Mouse (Mus musculus) adrenal gland, adult 2 months (tissue): ENCODE data around the gene Cpt1c. TPM values are rescaled to one million over a fixed set of nuclear protein-coding genes. Genes with fewer than 3 reads are reported as not detected.

Experiments
- DNase-seq: peaks from one replicate; pipeline ENCODE4 v3.0.0; 2021
- polyA plus RNA-seq: library from polyadenylated mRNA; depleted of rRNA; stranded (reverse); fragments of >200 nt; gene quantifications from 2 replicates; pipeline ENCODE4 v1.2.3, GENCODE M21; 2012
- total RNA-seq, 2 experiments: library from RNA; stranded (reverse); gene quantifications; 2 replicates each; pipeline ENCODE4 v1.2.3; 2021

Cpt1c gene
- total and polyA plus RNA-seq, 3 experiments = 7.3 to 29.6 (median 13.5) TPM

DNA sequence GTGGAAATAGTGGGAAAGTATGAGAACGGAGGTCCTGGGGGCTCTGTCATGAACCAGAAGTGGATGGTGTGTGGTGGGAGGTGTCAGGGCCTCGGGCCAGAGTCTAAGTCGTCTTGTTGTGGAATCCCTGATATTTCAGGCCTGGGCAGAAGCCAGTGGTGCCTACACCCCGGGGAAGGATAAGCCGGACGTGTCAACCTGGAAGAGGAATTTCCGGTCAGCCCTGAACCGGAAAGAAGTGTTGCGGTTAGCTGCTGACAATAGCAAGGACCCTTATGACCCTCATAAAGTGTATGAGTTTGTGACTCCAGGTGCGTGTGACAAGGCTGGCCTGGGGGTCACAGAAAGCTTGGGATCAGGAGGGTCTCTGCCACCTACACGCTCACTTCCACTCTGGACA, 25.1 kb upstream of the Cpt1c start:
- DNase-seq = no peak

DNA sequence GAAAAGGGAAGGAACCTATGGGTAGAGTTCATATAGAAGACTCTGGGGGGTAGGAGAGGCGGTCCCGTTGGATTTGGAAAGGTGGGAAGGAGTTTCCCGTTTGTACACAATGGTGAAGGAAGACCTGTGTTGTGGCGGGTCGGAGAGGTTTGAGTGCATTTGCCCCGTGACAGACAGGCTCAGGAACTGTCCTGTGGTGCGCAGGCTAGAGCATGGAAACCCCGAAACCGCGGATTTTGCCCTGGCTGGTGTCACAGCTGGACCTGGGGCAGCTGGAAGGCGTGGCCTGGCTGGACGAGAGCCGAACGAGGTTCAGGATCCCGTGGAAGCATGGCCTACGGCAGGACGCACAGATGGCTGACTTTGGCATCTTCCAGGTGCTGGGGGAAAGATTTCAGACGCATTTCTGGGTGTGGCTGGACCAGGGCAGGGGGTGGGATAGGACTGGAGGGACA, 23.9 kb upstream of the Cpt1c start, which contains the start of gene Bcl2l12:
Gene Bcl2l12 (minus strand): TSS at position 212 of the 455 bp plus-strand sequence.
- peak; percentile 84 for DNase-seq

DNA sequence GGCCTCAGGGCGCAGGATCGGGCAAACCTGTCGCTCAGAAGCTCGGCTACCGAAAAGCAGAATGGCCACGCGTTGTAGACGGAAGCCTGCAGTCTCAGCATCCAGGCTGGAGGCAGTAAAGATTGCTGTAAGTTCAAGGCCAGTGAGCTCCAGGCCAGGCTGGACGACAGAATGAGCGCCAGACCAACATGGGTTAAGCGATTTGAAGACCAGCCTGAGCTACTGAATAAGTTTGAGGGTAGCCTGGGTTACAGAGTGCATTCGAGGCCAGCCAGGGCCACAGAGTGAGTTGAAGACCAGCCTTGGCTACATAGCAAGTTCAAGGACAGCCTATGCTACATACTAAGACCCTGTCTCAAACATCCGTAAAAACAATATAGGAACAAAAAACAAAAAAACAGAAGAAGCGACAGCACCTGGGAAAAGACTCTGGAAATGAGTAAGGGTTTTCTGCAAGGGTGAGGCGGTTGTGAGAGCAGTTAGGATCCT, 23.3 kb upstream of the Cpt1c start:
- no peak for DNase-seq

DNA sequence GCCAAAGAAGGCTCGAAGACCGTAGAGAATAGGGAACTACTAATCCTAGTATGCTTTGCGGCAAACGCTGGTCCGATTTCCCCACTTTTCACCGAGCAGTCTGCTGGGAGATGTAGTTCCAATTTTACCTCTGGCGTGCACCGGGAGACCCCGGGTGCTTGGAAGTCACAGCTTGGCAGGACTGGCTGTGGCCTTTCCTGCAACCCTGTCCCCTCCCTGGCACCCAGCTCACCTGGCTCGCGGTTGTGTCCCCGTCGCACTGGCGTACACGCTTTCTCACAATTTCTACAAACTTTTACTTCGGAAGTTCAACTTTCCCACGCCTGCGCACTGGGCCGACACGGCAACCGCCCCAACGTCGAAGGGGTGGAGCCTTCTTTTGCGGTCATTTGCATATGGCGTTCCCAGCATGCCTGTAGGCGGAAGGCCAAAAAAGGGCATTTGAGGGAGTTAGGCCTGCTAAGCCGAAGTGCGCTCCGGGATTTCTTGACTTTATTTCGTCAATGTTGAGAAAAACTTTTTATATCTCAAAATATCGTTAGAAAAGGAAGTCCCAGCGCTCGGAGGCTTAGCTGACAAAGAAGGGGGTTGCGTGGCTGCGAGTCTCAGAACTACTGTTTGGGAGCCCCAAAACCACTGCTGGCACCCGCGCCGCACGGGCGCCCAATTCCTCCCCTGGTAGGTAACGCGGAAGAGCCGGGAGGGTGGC, 22.7 kb upstream of the Cpt1c start, which contains the start of gene Irf3:
Gene Irf3 (plus strand): TSS at position 418 of the 709 bp plus-strand sequence.
- peak; percentile 96 for DNase-seq

DNA sequence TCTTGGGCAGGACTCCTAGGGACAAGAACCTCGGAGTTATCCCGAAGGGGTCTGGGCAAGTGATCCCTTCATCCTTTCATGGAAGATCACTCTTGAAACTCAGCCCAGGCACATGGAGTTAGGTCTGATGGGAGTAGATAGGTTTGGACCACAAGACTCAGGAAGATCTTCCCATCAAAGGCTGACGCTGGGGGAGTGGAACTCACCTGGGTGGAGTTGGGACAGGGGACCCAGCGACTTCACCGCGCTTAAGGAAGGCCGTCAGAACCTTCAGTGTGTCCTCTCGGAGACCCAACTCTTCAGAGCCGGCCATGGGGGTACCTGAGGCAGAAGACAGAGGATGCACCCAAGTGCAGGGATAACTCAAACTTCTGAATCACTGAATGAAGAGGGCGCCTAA, 22.0 kb upstream of the Cpt1c start:
- no peak for DNase-seq

DNA sequence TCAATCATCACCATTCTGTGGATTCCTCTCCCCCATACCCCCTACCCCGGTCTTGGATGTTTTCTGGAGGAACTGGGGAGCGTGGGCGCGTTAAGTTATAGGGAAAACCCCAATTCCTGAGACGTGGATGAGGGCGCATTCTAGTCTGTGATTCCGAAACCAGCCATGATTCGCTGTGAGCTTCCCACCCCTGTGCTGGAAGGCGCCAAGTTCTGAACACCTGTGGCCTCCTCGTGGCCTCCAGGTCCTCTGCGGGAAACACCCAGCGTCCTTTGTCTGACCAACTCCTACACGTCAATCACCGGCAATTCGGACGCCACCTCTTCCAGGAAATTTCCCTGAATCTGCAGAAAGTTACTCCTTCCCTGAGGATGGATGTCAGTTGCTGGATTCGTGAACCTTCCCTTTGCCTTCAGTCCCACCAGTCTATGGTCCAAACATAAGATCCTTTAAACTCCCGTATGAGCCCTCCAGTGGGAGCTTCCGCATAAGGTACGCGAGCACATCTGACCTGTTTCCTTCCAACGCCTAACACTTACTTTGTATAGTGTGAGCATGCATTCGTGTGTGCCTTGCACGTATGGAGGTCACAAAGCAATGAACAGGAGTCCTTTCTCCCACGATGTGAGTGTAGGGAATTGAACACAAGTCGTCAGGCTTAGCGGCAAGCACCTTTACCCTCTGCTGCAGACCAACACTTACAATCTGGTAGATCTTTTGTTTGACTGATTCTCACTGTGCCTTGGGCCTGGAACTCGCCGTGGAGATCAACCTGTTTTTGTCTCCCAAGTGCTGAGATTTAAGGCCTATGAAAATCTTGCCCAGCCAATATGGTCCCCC, 12.4 kb upstream of the Cpt1c start:
- no peak for DNase-seq

DNA sequence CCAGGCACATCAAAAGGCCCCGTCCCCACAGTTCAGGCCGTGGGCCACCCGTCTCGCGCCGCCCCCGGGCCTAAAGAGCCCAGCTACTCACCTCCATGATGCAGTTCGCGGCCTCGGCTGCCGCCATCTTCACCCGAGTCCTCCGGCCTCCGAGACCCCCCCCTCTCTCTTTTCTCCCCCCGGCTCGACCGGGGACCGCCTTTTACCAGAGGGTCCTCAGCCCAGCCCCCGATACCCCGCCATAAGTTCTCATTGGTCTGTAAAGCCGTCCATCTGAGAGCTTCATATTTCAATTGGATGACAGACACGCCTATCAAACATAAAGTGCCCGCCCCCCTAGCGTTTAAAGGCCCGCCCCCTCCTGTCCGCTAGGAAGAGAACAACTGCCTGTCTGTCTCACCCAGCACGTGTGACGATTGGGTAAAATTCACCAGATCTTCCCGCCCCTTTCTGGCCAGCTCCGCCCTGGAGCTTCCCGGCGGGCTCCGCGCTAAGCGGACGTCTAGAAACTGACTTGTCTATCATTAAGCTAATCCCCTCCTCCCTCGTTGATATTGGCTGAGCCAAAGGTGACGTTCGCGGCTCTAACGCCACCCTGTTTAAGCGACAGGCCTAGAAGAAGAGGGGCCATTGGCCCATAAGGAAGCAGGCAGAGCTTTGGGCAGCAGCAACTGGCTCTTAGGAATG, 11.7 kb upstream of the Cpt1c start, which contains the start of gene Prmt1:
Gene Prmt1 (minus strand): TSS at position 377 of the 687 bp plus-strand sequence.
- DNase-seq = peak; percentile 99

DNA sequence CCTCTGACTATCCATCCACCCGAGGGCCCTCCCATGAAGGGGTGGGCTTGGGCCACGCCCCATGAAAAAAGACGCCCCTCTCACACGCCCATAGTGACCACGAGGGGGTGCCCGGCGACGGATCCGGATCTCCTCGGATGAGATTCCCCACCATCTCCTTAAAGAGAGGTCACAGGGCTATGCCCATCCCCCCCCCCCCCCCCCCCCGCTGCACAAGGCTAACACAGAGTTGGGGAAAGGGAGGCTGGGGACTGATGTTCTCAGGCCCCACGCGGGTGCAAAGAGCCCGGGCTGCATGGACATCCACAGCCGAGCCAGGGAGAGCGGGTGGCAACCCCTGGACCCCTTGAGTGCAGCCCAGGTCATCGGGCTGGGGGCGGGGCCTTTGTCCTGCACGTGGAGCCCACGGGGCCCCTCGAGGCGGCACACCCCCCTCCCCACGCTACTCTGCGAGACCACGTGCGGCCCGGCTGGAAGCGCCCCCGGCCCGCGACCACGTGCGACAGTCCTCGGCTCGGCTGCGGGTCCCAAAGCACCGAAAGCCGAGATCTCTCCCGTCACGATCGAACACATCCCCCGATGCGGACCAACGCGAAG, 11.0 kb upstream of the Cpt1c start:
- DNase-seq = peak; percentile 84

DNA sequence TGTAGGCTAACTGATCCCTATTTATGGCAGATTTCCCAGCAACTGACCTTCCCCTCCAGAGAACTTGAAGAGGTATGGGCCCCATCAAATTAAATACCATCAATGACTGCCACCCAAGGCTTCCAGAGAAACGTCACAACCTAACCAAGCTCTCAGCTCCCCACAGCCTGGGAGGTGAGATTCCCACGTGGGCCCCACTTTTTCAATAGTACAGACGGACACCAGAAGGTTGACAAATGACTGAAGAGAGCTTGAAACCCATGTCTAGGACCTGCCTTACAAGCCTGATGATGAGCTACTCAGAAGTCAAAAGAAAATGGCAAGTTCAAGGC, 10.1 kb upstream of the Cpt1c start:
- no peak for DNase-seq

DNA sequence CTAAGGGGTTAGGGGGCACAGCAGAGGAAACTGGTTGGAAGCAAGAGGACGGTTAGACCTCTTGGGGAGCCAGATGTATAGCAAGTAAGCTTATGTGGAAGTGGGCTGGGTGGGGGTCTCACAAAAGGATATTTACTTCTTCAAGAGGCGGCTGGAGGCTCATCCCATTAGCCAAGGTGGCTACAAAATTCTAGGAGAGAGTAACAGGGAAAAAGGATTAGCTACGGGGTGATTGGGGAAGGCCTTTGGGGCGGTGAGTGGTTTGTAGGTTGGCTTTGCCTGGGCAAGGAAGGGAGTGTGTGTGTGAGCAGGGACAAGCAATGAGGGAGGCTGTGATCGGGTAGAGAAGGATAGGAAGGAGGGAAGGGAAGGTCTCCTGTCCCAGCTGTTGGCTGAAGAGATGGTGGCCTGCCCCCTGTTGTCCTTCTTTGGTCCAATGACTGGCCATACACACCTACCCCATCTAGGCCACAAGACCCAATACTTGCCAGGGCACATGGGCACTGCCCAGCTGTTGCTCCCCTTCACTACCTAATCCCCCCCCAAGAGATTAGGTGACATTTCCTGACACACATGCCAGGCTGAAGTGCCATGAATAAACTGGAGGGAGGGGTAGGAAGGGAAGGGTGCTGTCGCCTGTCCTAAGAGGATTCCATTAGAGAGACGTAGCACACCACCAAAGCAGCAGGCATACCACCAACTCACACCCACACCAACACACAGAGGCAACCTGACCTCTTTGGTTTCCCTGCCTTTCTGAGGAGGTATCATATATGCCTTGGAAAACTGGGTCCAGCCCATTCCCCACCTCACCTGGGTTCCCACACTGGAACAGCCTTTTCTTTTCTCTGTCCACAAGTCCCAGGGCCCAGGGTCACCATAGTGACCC, 9.5 kb upstream of the Cpt1c start:
- no peak for DNase-seq

DNA sequence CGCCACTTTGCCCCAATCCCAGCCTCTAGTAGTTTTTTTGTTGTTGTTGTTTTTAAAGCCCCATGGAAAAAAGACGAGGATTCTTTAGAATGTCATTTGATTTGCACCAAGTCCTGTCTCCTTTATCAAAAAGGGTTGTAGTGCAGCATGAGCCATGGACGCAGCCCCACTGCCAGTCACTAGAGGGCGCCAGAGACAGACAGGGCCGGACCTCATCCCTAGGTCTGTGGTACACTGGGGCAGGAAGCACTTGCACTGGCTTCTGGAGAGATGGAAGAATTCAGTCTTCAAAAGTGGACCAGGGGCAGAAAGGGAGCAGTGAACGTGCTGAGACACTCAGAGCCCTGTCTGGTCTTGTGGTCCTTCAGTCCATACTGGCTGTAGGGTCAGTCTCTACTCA, 8.4 kb upstream of the Cpt1c start:
- DNase-seq = peak; percentile 89

DNA sequence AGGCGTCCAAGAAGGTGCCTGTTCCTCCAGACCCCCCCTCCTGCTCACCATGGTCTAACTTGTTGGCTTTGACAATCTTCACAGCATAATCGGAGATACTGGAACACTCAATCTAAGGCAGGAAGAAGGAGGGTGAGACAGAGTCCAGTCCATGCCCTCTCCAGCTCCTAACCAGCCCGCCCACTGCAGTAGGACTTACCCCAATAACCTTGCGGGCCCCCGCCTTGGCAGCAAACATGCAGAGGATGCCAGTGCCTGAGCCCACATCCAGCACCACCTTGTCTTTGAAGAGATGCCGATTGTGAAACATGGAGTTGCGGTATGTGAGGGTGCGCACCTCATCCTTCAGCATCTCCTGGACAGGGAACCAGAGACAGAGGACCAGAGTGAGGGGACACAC, 6.9 kb upstream of the Cpt1c start:
- DNase-seq = no peak

DNA sequence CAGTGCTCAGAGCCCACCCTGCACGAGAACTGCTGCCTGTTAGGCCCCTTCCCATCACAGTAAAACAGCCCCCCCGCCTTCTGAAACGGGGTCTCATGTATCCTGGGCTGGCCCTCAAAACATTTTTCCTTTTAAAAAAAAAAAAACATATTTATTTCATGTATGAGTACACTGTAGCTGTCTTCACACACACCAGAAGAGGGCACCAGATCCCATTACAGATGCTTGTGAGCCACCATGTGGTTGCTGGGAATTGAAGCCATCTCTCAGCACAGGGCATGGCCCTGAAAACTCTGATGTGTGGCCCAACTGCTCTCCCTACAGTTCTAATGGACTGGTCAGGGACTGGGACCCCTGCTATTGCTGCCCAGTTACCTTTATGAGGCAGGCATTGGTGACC, 3.6 kb upstream of the Cpt1c start:
- no peak for DNase-seq

DNA sequence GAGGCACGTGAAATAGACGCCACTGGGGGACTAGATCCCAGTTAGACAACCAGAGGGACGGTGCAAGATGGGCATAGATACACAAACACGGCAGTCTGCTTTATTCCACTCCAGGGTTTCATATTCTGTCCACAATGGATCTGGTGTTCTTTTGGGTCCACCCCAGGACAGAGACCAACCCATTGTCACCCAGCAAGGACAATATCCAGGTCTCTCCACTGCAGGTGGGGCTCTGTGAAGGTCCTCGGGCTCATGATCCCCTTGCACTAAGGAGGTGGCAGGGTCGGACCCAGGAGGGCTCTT, 417 bp upstream of the Cpt1c start:
- DNase-seq = no peak

DNA sequence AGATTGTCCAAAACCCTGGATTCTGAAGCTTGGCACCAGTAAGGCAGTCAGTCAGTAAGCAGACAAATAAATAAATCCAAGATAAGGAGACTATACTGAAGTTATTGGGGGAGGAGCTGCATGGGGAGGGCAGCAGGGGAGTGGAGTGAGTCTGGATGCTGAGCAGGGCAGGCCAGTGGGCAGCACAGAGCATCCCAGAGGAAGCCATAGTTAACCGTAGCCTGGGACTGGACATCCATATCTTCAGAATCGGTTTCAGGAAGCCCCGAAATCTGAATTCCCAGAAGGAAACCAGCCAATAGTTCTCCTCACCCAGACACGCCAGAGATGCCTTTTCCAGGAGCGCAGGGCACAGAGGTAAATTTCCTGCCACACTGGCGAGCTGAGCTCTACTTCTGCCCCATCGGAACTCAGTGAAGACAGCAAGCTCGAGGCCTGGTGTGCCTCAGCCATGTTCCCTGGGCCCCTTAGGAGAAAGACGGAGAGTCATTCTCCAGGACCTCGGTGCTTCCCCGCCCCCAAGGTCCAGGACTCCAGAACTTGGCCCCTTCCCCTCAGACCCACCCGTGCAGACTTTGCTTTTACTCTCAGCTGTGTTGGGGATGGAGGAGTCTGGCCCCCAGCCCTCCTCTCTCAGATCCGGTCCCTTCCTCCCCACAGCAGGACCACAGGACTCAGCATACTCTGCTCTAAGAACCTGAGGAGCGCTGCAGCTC, 1.1 kb downstream of the Cpt1c start:
- DNase-seq = no peak

DNA sequence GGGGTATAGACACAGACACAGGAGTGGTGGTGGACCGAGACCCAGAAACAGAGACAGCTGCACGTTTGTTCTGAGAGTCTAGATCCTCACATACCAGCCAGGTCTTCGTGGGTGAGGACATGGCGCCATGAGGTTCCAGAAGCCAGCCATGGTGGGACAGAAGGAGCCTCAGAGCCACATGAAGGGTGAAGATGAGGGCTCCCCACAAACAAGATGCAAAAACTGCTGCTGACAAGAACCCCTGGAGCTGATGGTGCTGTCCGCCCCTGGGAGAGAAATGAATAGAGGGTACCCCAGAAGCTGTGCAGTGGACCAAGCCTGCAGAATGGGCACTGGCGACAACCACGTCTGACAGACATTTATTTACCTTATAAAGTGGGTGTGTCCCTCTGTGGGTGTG, 3.5 kb downstream of the Cpt1c start:
- DNase-seq = no peak

DNA sequence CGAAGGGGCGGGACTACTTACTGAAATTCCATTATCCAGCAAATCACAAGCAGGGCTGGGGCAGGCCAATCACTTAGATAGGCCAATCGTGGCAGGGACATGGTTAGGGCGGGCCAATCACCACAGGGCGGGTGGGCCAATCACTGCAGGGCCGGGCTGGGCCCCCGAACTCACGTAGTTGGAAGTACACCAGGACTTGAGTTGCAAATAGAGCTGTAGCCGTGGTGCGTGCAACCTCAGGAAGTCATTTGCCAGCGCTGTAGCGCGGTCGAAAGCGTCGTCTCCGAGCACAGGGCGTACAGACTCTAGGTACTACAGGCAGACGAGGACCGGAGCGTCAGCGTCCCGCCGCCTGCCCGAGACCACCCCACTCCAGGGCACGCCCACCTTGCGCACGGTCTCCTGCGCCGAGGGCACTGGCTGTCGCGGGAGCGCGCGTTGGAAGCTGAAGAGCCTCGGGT, 4.4 kb downstream of the Cpt1c start:
- DNase-seq = peak; percentile 92

DNA sequence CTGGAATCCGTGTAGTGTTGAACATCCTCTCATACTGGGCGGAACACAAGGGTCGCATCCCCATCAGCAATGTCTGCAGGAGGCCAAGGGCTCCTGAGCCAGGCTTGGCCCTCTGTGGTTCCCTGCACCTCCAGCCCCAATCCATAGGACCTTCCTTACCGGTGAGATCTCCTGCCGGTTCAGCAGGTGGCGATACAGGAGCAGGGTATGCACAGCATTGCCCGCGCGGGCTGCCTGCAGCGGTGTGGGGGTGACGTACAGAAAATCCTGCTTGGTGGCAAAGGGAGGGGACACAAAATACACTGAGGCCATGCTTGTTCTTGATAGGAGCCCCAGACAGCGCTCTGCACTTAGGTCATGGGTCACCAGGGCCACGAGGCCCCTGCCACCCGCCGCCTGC, 8.0 kb downstream of the Cpt1c start:
- no peak for DNase-seq

DNA sequence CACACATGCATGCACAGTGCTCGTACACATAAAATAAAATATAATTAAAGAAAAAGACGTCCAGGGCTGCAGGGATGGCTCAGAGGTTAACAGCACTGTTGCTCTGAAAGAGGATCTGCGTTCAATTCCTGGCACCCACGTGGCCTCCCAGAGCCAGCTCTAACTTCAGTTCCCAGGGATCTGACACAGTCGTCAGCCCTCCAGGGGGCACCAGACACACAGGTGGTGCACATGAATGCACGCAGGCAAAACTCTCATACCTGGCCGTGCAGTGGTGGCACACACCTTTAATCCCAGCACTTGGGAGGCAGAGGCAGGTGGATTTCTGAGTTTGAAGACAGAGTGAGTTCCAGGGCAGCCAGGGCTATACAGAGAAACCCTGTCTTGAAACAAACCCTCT, 8.7 kb downstream of the Cpt1c start:
- DNase-seq = no peak

DNA sequence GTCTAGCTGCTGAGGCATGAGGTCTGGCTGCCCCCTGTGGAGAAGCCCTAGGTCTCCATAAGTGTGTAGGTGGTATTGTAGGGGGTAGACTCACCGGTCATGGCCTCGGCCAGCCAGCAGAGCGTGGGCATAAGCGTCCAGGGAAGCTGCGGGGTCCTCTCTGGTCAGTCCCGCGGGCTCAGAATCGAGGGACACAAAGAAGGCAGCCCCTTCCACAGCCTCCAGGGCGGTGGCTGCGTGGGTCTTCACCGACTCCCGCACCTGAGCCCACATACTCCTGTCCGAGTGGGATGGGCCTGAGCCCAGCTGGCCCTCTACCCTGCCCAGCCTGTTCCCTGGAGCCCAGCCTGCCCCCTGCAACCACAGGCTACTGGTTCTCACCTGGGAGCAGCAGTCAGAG, 9.7 kb downstream of the Cpt1c start:
- DNase-seq = no peak

DNA sequence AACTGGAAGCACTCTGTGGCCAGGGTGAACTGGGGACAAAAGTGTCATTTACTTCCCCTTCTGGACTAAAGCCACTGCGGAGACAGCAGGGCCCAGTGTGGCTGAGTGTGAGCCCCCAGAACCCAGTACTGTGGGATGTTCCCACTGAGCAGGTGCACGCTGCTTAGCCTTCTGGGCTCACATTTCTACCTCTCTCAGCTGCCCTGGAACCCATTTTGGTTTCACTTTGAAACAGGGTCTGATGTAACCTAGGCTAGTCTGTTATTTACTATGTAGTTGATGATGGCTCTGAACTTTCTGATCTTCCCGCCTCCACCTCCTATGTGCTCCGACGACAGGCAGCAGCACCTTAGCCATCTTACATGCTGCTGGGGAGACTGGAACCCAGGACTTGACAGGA, 11.8 kb downstream of the Cpt1c start:
- DNase-seq = no peak
